Mouse (Mus musculus): ENCODE measurements around the gene Notch2.
A peak's percentile ranks its signal among the peaks of the same experiment; 100 is the strongest.

Gene Notch2

GRCm38 (mm10) chr3:98013401-98014281 is at the start of gene Notch2:
Notch2 (plus strand) TSS chr3:98013527.
- peak; percentile 88 to 92 for DNase-seq (ENCODE audit: low spot score in 2 of 2)

GRCm38 (mm10) chr3:97964878-97965353 is 48.4 kb upstream of the Notch2 start:
- no peak for DNase-seq (ENCODE audit: low spot score in 2 of 2)

- no peak for DNase-seq (ENCODE audit: low spot score in 2 of 2)
Observed at GRCm38 (mm10) chr3:97967627-97968026, 45.7 kb upstream of the Notch2 start.

GRCm38 (mm10) chr3:97968191-97968590 is 45.1 kb upstream of the Notch2 start:
- no peak for DNase-seq (ENCODE audit: low spot score in 2 of 2)

- no peak for DNase-seq (ENCODE audit: low spot score in 2 of 2)
Observed at GRCm38 (mm10) chr3:97969019-97969418, 44.3 kb upstream of the Notch2 start.

GRCm38 (mm10) chr3:97971117-97971516 is 42.2 kb upstream of the Notch2 start:
- DNase-seq (ENCODE audit: low spot score in 2 of 2): no peak

GRCm38 (mm10) chr3:97972200-97972599 is 41.1 kb upstream of the Notch2 start:
- DNase-seq (ENCODE audit: low spot score in 2 of 2): no peak

- no peak for DNase-seq (ENCODE audit: low spot score in 2 of 2)
Observed at GRCm38 (mm10) chr3:97972707-97973106, 40.6 kb upstream of the Notch2 start.

GRCm38 (mm10) chr3:97973306-97973705 is 40.0 kb upstream of the Notch2 start:
- DNase-seq (ENCODE audit: low spot score in 2 of 2): no peak

- no peak for DNase-seq (ENCODE audit: low spot score in 2 of 2)
Observed at GRCm38 (mm10) chr3:97974197-97974770, 39.0 kb upstream of the Notch2 start.

GRCm38 (mm10) chr3:97976706-97977105 is 36.6 kb upstream of the Notch2 start:
- no peak for DNase-seq (ENCODE audit: low spot score in 2 of 2)

GRCm38 (mm10) chr3:97978710-97979109 is 34.6 kb upstream of the Notch2 start:
- DNase-seq (ENCODE audit: low spot score in 2 of 2): no peak

GRCm38 (mm10) chr3:97980683-97981327 is 32.5 kb upstream of the Notch2 start:
- DNase-seq (ENCODE audit: low spot score in 2 of 2): no peak

GRCm38 (mm10) chr3:97981376-97981906 is 31.9 kb upstream of the Notch2 start:
- DNase-seq (ENCODE audit: low spot score in 2 of 2): no peak

- DNase-seq (ENCODE audit: low spot score in 2 of 2): no peak
Observed at GRCm38 (mm10) chr3:97984870-97985506, 28.3 kb upstream of the Notch2 start.

- DNase-seq (ENCODE audit: low spot score in 2 of 2): no peak
Observed at GRCm38 (mm10) chr3:97985691-97986090, 27.6 kb upstream of the Notch2 start.

GRCm38 (mm10) chr3:97987153-97987552 is 26.2 kb upstream of the Notch2 start:
- no peak for DNase-seq (ENCODE audit: low spot score in 2 of 2)

GRCm38 (mm10) chr3:97988756-97989155 is 24.6 kb upstream of the Notch2 start:
- no peak for DNase-seq (ENCODE audit: low spot score in 2 of 2)

- no peak for DNase-seq (ENCODE audit: low spot score in 2 of 2)
Observed at GRCm38 (mm10) chr3:97990576-97990975, 22.8 kb upstream of the Notch2 start.

GRCm38 (mm10) chr3:97992289-97992688 is 21.0 kb upstream of the Notch2 start:
- no peak for DNase-seq (ENCODE audit: low spot score in 2 of 2)

- no peak for DNase-seq (ENCODE audit: low spot score in 2 of 2)
Observed at GRCm38 (mm10) chr3:97993196-97993595, 20.1 kb upstream of the Notch2 start.
